Mouse (Mus musculus) forebrain, embryonic 15.5 days (tissue): ENCODE results near the gene Abhd17a. TPM values are rescaled to one million over a fixed set of nuclear protein-coding genes. Genes with fewer than 3 reads are reported as not detected.
A peak's percentile ranks its signal among the peaks of the same experiment; 100 is the strongest.

Experiments
- ATAC-seq: fragments of 200-750 bp; cut with Nextera tagmentation; replicated peaks from 2 replicates; pipeline ENCODE4 v1.8.0; 2017; ENCODE audit warnings: mild to moderate bottlenecking, moderate TSS enrichment, moderate library complexity
- H3K27ac ChIP-seq: fragments of 300-500 bp; sonication (generic); replicated peaks from 2 replicates; pipeline ENCODE4 v1.5.1; 2015; ENCODE audit warnings: mild to moderate bottlenecking, inconsistent platforms
- H3K27me3 ChIP-seq: fragments of 300-500 bp; sonication (generic); 2 replicates; pipeline ENCODE4 v1.6.1; 2015; ENCODE audit warnings: inconsistent platforms
- H3K36me3 ChIP-seq: fragments of 300-500 bp; sonication (generic); 2 replicates; pipeline ENCODE4 v1.6.1; 2015; ENCODE audit warnings: mild to moderate bottlenecking, inconsistent platforms
- H3K4me1 ChIP-seq: fragments of 300-500 bp; sonication (generic); 2 replicates; pipeline ENCODE4 v1.6.1; 2015; ENCODE audit warnings: inconsistent platforms
- H3K4me2 ChIP-seq: fragments of 300-500 bp; sonication (generic); replicated peaks from 2 replicates; pipeline ENCODE4 v1.6.1; 2015; ENCODE audit warnings: mild to moderate bottlenecking, inconsistent platforms
- H3K4me3 ChIP-seq: fragments of 300-500 bp; sonication (generic); 2 replicates; pipeline ENCODE4 v1.5.1; 2015; ENCODE audit warnings: mild to moderate bottlenecking, inconsistent platforms
- H3K9ac ChIP-seq: fragments of 300-500 bp; sonication (generic); replicated peaks from 2 replicates; pipeline ENCODE4 v1.6.1; 2015; ENCODE audit warnings: mild to moderate bottlenecking, inconsistent platforms
- H3K9me3 ChIP-seq: fragments of 300-500 bp; sonication (generic); 2 replicates; pipeline ENCODE4 v1.6.1; 2016; ENCODE audit warnings: inconsistent platforms
- WGBS: fragments of 180-500 bp; shearing (Covaris S2); methylation state at CpG from one replicate; pipeline ENCODE4 v1.1.7; 2015; ENCODE audit warnings: mixed read lengths; 5-methylcytosine and 5-hydroxymethylcytosine counted together
- polyA plus RNA-seq: library from polyadenylated mRNA; unstranded; fragments of >200 nt; fragmentation: Nextera tagmentation; extraction: Ambion mirVana; gene quantifications from 2 replicates; pipeline ENCODE4 v1.2.1, GENCODE M21; 2015

The Abhd17a gene
- polyA plus RNA-seq, 1 experiment from 2014 or later, result 120 TPM

DNA sequence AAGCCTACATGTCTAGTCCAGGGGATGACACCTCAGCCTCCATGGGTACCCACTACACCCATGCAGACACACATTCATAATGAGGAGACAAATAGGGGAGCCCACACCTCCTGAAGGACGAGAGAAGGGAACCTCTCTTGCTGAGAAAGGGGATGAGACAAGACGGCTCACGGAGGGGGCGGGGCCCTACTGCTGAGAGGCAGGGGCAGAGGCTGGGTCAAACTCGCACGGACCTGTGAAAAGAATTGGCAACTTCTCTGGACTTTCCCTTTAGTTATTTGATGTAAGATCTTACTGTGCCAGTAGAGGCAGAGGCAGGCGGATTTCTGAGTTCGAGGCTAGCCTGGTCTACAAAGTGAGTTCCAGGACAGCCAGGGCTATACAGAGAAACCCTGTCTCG lies 37.8 kb downstream of the Abhd17a start:
- Histone ChIP-seq H3K4me2 (no peak overlapping the region), H3K9me3 (no peaks in the 10 kb centered on the region), H3K36me3 (peaks cover 26% of the 10 kb centered on the region), H3K4me3 (no peak overlapping the region), H3K9ac (no peak overlapping the region), H3K27me3 (no peaks in the 10 kb centered on the region), H3K4me1 (peaks cover 3% of the 10 kb centered on the region), H3K27ac (no peak overlapping the region)
- 59% methylated on average over 9 of the region's 9 CpGs for WGBS
- ATAC-seq, result no peak

DNA sequence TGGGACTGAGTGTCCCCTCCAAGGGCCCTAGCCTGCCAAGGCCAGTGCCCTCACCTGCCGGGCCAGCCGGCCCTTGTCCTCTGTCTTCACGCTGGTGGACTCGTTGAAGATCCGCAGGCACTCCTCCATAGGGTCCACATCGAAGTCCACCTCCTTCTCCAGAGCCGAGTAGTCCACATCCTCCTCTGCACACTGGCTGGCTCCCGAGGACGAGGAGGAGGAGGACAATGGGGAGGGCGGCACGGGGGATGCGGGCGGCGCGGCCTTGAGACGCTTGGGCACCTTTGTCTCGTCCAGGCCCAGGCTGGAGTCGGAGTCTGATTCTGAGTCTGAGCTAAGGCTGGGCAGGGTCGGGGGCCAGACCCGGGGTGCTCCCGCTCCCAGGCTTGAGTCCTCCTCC lies 40.9 kb downstream of the Abhd17a start:
- Histone ChIP-seq H3K4me3 (no peak overlapping the region), H3K36me3 (peaks cover 54% of the 10 kb centered on the region), H3K4me1 (no peaks in the 10 kb centered on the region), H3K9me3 (no peaks in the 10 kb centered on the region), H3K27me3 (no peaks in the 10 kb centered on the region), H3K9ac (no peak overlapping the region), H3K4me2 (no peak overlapping the region), H3K27ac (no peak overlapping the region)
- 88% methylated on average over 21 of the region's 21 CpGs for WGBS
- no peak for ATAC-seq

- Histone ChIP-seq H3K4me3 (no peak overlapping the region), H3K27me3 (no peaks in the 10 kb centered on the region), H3K36me3 (peaks cover 62% of the 10 kb centered on the region), H3K9ac (no peak overlapping the region), H3K4me2 (no peak overlapping the region), H3K27ac (no peak overlapping the region), H3K4me1 (no peaks in the 10 kb centered on the region), H3K9me3 (no peaks in the 10 kb centered on the region)
- 71% methylated on average over 10 of the region's 10 CpGs for WGBS
- ATAC-seq, result peak; percentile 53; the same call in 1 of the 2 replicates
These were observed 41.6 kb downstream of the Abhd17a start for GRCm38 (mm10) chr10:80548428-80549006.

GRCm38 (mm10) chr10:80547539-80547938 lies 42.6 kb downstream of the Abhd17a start:
- no peaks in the 10 kb centered on the region for H3K9me3 ChIP-seq

DNA sequence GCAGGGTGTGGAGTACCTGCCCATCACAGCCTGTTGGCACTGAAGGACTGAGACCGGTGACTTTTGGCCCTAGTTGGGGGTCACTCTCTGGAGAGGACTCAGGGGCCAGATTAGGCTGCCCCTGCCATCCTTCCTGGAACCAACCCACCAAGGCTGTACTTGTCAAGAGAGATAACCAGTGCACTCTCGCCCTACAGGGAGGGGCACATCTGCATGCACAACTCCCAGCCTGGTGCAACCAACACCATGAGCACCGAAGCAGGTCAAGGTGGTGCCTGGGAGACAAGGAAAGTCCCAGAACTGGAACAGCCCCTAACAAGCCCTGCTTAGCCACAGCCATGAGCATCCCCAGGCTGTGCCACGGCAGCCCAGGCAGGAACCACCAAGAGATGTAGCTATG lies 43.2 kb downstream of the Abhd17a start:
- H3K9ac ChIP-seq, result no peak overlapping the region
- ATAC-seq, result no peak
- H3K4me3 ChIP-seq, result no peak overlapping the region
- H3K36me3 ChIP-seq, result peaks cover 76% of the 10 kb centered on the region
- H3K27me3 ChIP-seq, result no peaks in the 10 kb centered on the region
- H3K9me3 ChIP-seq, result no peaks in the 10 kb centered on the region
- H3K4me2 ChIP-seq, result no peak overlapping the region
- WGBS, result 97% methylated on average over 4 of the region's 4 CpGs
- H3K27ac ChIP-seq, result no peak overlapping the region
- no peaks in the 10 kb centered on the region for H3K4me1 ChIP-seq

More at GRCm38 (mm10) chr10:80547539-80547938, 42.6 kb downstream of the Abhd17a start:
- Histone ChIP-seq H3K4me1 (no peaks in the 10 kb centered on the region), H3K27ac (no peak overlapping the region), H3K9ac (no peak overlapping the region), H3K36me3 (peaks cover 70% of the 10 kb centered on the region), H3K4me2 (no peak overlapping the region), H3K27me3 (no peaks in the 10 kb centered on the region), H3K4me3 (no peak overlapping the region)
- 93% methylated on average over 15 of the region's 15 CpGs for WGBS
- no peak for ATAC-seq

- H3K9ac ChIP-seq, result no peak overlapping the region
- ATAC-seq, result no peak
- H3K27me3 ChIP-seq, result no peaks in the 10 kb centered on the region
- H3K36me3 ChIP-seq, result peaks cover 83% of the 10 kb centered on the region
- H3K9me3 ChIP-seq, result no peaks in the 10 kb centered on the region
- H3K4me3 ChIP-seq, result no peak overlapping the region
- no peaks in the 10 kb centered on the region for H3K4me1 ChIP-seq
- no peak overlapping the region for H3K4me2 ChIP-seq
- H3K27ac ChIP-seq, result no peak overlapping the region
- 93% methylated on average over 8 of the region's 8 CpGs for WGBS
These were observed 44.6 kb downstream of the Abhd17a start for GRCm38 (mm10) chr10:80545590-80545989.

- 94% methylated on average over 14 of the region's 14 CpGs for whole genome bisulfite sequencing
- no peaks in the 10 kb centered on the region for H3K27me3 ChIP-seq
- H3K4me2 ChIP-seq, result no peak overlapping the region
- no peak overlapping the region for H3K9ac ChIP-seq
- no peaks in the 10 kb centered on the region for H3K9me3 ChIP-seq
- no peak for ATAC-seq
- no peaks in the 10 kb centered on the region for H3K4me1 ChIP-seq
- H3K27ac ChIP-seq, result no peak overlapping the region
- no peak overlapping the region for H3K4me3 ChIP-seq
- H3K36me3 ChIP-seq, result peaks cover 69% of the 10 kb centered on the region
These were observed 46.3 kb downstream of the Abhd17a start for GRCm38 (mm10) chr10:80543873-80544272.

DNA sequence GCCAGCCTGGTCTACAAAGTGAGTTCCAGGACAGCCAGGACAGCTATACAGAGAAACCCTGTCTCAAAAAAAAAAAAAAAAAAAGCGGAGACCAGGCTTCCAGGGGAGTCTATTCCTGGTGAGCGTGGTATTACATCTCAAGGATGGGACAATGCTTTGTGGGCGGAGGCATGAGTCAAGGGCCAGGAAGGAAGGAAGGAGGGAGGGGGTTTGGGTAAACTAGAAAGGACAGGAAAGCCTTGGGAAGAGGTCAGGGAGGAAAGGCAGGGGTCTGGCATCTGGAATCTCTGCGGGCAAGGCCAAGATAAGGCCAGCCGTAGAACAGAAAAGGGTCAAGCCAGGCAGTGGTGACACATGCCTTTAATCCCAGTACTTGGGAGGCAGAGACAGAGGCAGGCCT lies 50.6 kb downstream of the Abhd17a start:
- Histone ChIP-seq H3K27ac (no peak overlapping the region), H3K9me3 (no peaks in the 10 kb centered on the region), H3K4me3 (no peak overlapping the region), H3K27me3 (peaks cover 19% of the 10 kb centered on the region; the same call in 1 of the 2 replicates), H3K4me2 (no peak overlapping the region), H3K4me1 (peaks cover 3% of the 10 kb centered on the region; the same call in 1 of the 2 replicates), H3K9ac (no peak overlapping the region), H3K36me3 (peaks cover 31% of the 10 kb centered on the region)
- no peak for ATAC-seq
- 72% methylated on average over 5 of the region's 5 CpGs for WGBS

- peaks cover 25% of the 10 kb centered on the region for H3K36me3 ChIP-seq
- H3K27ac ChIP-seq, result no peak within 1 kb of the TSS
- peaks cover 21% of the 10 kb centered on the region; the same call in 1 of the 2 replicates for H3K27me3 ChIP-seq
- 0 out of 2 replicates have a peak within 1 kb of the TSS, but pooled peaks have one; percentile 7 for H3K4me3 ChIP-seq
- 0 out of 2 replicates have a peak within 1 kb of the TSS, but pooled peaks have one; percentile 16 for H3K4me2 ChIP-seq
- WGBS, result 2% methylated on average over 30 of the region's 30 CpGs
- ATAC-seq, result peak; percentile 51; the same call in 1 of the 2 replicates
- H3K9me3 ChIP-seq, result no peaks in the 10 kb centered on the region
- no peak within 1 kb of the TSS for H3K9ac ChIP-seq
- H3K4me1 ChIP-seq, result peaks cover 3% of the 10 kb centered on the region; the same call in 1 of the 2 replicates
These were observed 51.3 kb downstream of the Abhd17a start, which contains the start of gene Atp8b3 for GRCm38 (mm10) chr10:80538710-80539394. Atp8b3 (minus strand) TSS chr10:80539124.

- Histone ChIP-seq H3K27ac (no peak overlapping the region), H3K4me1 (peaks cover 3% of the 10 kb centered on the region; the same call in 1 of the 2 replicates), H3K4me2 (no peak overlapping the region), H3K9ac (no peak overlapping the region), H3K4me3 (no peak overlapping the region), H3K36me3 (peaks cover 18% of the 10 kb centered on the region), H3K27me3 (peaks cover 21% of the 10 kb centered on the region; the same call in 1 of the 2 replicates), H3K9me3 (no peaks in the 10 kb centered on the region)
- no peak for ATAC-seq
- 62% methylated on average over 5 of the region's 5 CpGs for WGBS
These were observed 52.0 kb downstream of the Abhd17a start for GRCm38 (mm10) chr10:80538180-80538579.

GRCm38 (mm10) chr10:80535711-80536110 lies 54.4 kb downstream of the Abhd17a start:
- Histone ChIP-seq H3K27ac (no peak overlapping the region), H3K9me3 (no peaks in the 10 kb centered on the region), H3K36me3 (no peaks in the 10 kb centered on the region), H3K9ac (no peak overlapping the region), H3K4me3 (no peak overlapping the region), H3K4me2 (no peak overlapping the region), H3K27me3 (peaks cover 21% of the 10 kb centered on the region; the same call in 1 of the 2 replicates), H3K4me1 (peaks cover 3% of the 10 kb centered on the region; the same call in 1 of the 2 replicates)
- 12% methylated on average over 13 of the region's 13 CpGs for WGBS
- ATAC-seq, result no peak

DNA sequence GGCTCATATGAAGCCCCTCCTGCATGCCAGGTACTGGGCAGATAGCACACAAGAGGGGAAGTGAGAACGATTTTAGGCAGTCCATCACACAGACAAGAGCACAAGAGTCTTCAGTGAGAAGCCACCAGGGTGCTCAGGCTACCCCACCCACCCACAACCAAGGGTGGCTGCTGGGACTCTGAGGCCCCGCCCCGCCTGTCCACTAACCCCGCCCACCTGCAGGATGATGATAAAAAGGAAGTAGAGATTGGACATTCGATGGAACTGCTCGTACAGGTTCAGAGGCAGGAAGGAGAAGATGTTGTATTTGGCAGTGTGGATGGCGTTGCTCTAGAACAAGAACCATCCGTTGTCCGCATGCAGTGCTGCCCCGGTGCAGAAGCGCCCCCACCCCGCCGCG lies 55.1 kb downstream of the Abhd17a start:
- no peaks in the 10 kb centered on the region for H3K9me3 ChIP-seq
- no peak overlapping the region for H3K9ac ChIP-seq
- H3K4me3 ChIP-seq, result no peak overlapping the region
- H3K27ac ChIP-seq, result no peak overlapping the region
- peaks cover 21% of the 10 kb centered on the region; the same call in 1 of the 2 replicates for H3K27me3 ChIP-seq
- H3K4me1 ChIP-seq, result peaks cover 3% of the 10 kb centered on the region; the same call in 1 of the 2 replicates
- no peak for ATAC-seq
- WGBS, result 7% methylated on average over 14 of the region's 14 CpGs
- H3K4me2 ChIP-seq, result peak overlapping the region; percentile 15; the same call in 1 of the 2 replicates
- no peaks in the 10 kb centered on the region for H3K36me3 ChIP-seq
